Mouse (Mus musculus): ENCODE results near the gene Hspb11.

Gene Hspb11

GRCm38 (mm10) chr4:107249471-107249870 lies 3.9 kb upstream of the Hspb11 start:
- in situ Hi-C loops (cut with MboI) = loop anchor here (10.0 kb wide), 1 partner anchor 95 kb away; no protein-coding TSS in a partner anchor

GRCm38 (mm10) chr4:107250494-107250893 lies 2.9 kb upstream of the Hspb11 start:
- in situ Hi-C loops (cut with MboI) = no loop called here

- in situ Hi-C loops (cut with MboI) = no loop called here
These were observed 871 bp upstream of the Hspb11 start for GRCm38 (mm10) chr4:107252522-107252921.

GRCm38 (mm10) chr4:107254414-107254813 lies 1.0 kb downstream of the Hspb11 start:
- in situ Hi-C loops (cut with MboI) = no loop called here

GRCm38 (mm10) chr4:107260001-107260400 lies 6.6 kb downstream of the Hspb11 start:
- in situ Hi-C loops (cut with MboI) = no loop called here

GRCm38 (mm10) chr4:107273683-107274082 lies 20.3 kb downstream of the Hspb11 start:
- in situ Hi-C loops (cut with MboI) = no loop called here

GRCm38 (mm10) chr4:107274511-107274910 lies 21.1 kb downstream of the Hspb11 start:
- in situ Hi-C loops (cut with MboI) = no loop called here

GRCm38 (mm10) chr4:107278188-107278707 lies 24.9 kb downstream of the Hspb11 start:
- in situ Hi-C loops (cut with MboI) = no loop called here

GRCm38 (mm10) chr4:107280843-107281475 lies 27.6 kb downstream of the Hspb11 start:
- in situ Hi-C loops (cut with MboI) = no loop called here

GRCm38 (mm10) chr4:107285446-107286200 lies 32.2 kb downstream of the Hspb11 start:
- in situ Hi-C loops (cut with MboI) = no loop called here

- in situ Hi-C loops (cut with MboI) = no loop called here
These were observed 33.0 kb downstream of the Hspb11 start for GRCm38 (mm10) chr4:107286386-107286785.

- in situ Hi-C loops (cut with MboI) = no loop called here
These were observed 34.1 kb downstream of the Hspb11 start for GRCm38 (mm10) chr4:107287517-107287916.

- in situ Hi-C loops (cut with MboI) = no loop called here
These were observed 38.3 kb downstream of the Hspb11 start for GRCm38 (mm10) chr4:107291611-107292272.

GRCm38 (mm10) chr4:107292273-107292662 lies 38.9 kb downstream of the Hspb11 start:
- in situ Hi-C loops (cut with MboI) = no loop called here

- in situ Hi-C loops (cut with MboI) = no loop called here
These were observed 44.7 kb downstream of the Hspb11 start for GRCm38 (mm10) chr4:107298071-107298606.

GRCm38 (mm10) chr4:107299779-107300340 lies 46.5 kb downstream of the Hspb11 start:
- in situ Hi-C loops (cut with MboI) = no loop called here

GRCm38 (mm10) chr4:107300371-107300770 lies 47.0 kb downstream of the Hspb11 start:
- in situ Hi-C loops (cut with MboI) = no loop called here

GRCm38 (mm10) chr4:107300902-107301555 lies 47.6 kb downstream of the Hspb11 start:
- in situ Hi-C loops (cut with MboI) = no loop called here

- in situ Hi-C loops (cut with MboI) = no loop called here
These were observed 48.8 kb downstream of the Hspb11 start for GRCm38 (mm10) chr4:107302221-107302620.

GRCm38 (mm10) chr4:107302832-107303231 lies 49.4 kb downstream of the Hspb11 start:
- in situ Hi-C loops (cut with MboI) = no loop called here

GRCm38 (mm10) chr4:107303531-107303930 lies 50.1 kb downstream of the Hspb11 start:
- in situ Hi-C loops (cut with MboI) = no loop called here

Measured in mature B cell (primary cell).